Mouse (Mus musculus): ENCODE data around the gene Zfp217.

The Zfp217 gene

GRCm38 (mm10) chr2:170091563-170092443 is 56.1 kb downstream of the Zfp217 start:
- no peak for DNase-seq

GRCm38 (mm10) chr2:170078442-170079017 is 69.4 kb downstream of the Zfp217 start:
- no peak for DNase-seq

GRCm38 (mm10) chr2:170078041-170078440 is 69.9 kb downstream of the Zfp217 start:
- DNase-seq: no peak

GRCm38 (mm10) chr2:170076941-170077490 is 70.9 kb downstream of the Zfp217 start:
- DNase-seq: no peak

- no peak for DNase-seq
Measured at GRCm38 (mm10) chr2:170070641-170071241, 77.2 kb downstream of the Zfp217 start.

- no peak for DNase-seq
Measured at GRCm38 (mm10) chr2:170069976-170070375, 77.9 kb downstream of the Zfp217 start.

- no peak for DNase-seq
Measured at GRCm38 (mm10) chr2:170062378-170062777, 85.5 kb downstream of the Zfp217 start.

GRCm38 (mm10) chr2:170060066-170060465 is 87.8 kb downstream of the Zfp217 start:
- DNase-seq: peak; percentile 11 to 35

GRCm38 (mm10) chr2:170058774-170059173 is 89.1 kb downstream of the Zfp217 start:
- peak in 1 of 2 experiments; percentile 12 for DNase-seq
